Mouse (Mus musculus) cortical plate, adult 2 months (tissue): ENCODE measurements around the gene Dbn1. TPM values are rescaled to one million over a fixed set of nuclear protein-coding genes. Genes with fewer than 3 reads are reported as not detected.

Source experiments
- H3K27ac ChIP-seq: fragments of 200-500 bp; 2 replicates; pipeline ENCODE4 v1.5.1; 2012; ENCODE audit warnings: low read length, control low read depth, inconsistent platforms; ENCODE audit not compliant: insufficient read depth
- H3K4me1 ChIP-seq: fragments of 200-500 bp; 2 replicates; pipeline ENCODE4 v1.6.1; 2011; ENCODE audit warnings: low read length; ENCODE audit not compliant: control insufficient read depth, insufficient read depth
- H3K4me3 ChIP-seq: fragments of 200-500 bp; 2 replicates; pipeline ENCODE4 v1.5.1; 2011; ENCODE audit warnings: mild to moderate bottlenecking, low read length, control low read depth; ENCODE audit not compliant: insufficient read depth
- CTCF ChIP-seq: fragments of 200-500 bp; IDR thresholded peaks from 2 replicates; pipeline ENCODE4 v1.5.1; 2011; ENCODE audit warnings: mild to moderate bottlenecking, control low read depth, low read length; ENCODE audit not compliant: insufficient read depth; ENCODE audit errors: extremely low read depth
- POLR2A ChIP-seq: fragments of 200-500 bp; IDR thresholded peaks from 2 replicates; pipeline ENCODE4 v1.6.1; 2011; ENCODE audit warnings: mild to moderate bottlenecking, low read length, control low read depth; ENCODE audit not compliant: insufficient read depth; ENCODE audit errors: extremely low read depth
- polyA plus RNA-seq: library from polyadenylated mRNA; depleted of rRNA; stranded (reverse); fragments of >200 nt; gene quantifications from 2 replicates; pipeline ENCODE4 v1.2.3, GENCODE M21; 2012; rRNA removed

Gene Dbn1
- 336 and 368 TPM in 2 replicates for polyA plus RNA-seq

GRCm38 (mm10) chr13:55487578-55488498 lies at the start of gene Dbn1:
Dbn1 (minus strand) TSS chr13:55488111.
- Histone ChIP-seq H3K27ac (peak within 1 kb of the TSS; percentile 80), H3K4me1 (no peaks in the 10 kb centered on the region), H3K4me3 (peak within 1 kb of the TSS; percentile 68)
- TF ChIP-seq POLR2A: peak; percentile 20; the same call in 1 of the 2 replicates
- TF ChIP-seq CTCF: no peak

GRCm38 (mm10) chr13:55536194-55537175 lies 48.6 kb upstream of the Dbn1 start, which contains the start of gene Ddx41:
Ddx41 (minus strand) TSS chr13:55536658.
- H3K27ac ChIP-seq: no peak within 1 kb of the TSS
- no peaks in the 10 kb centered on the region for H3K4me1 ChIP-seq
- peak within 1 kb of the TSS; percentile 90 for H3K4me3 ChIP-seq
- TF ChIP-seq CTCF: peak; percentile 76
- peak; percentile 86 for TF ChIP-seq POLR2A

DNA sequence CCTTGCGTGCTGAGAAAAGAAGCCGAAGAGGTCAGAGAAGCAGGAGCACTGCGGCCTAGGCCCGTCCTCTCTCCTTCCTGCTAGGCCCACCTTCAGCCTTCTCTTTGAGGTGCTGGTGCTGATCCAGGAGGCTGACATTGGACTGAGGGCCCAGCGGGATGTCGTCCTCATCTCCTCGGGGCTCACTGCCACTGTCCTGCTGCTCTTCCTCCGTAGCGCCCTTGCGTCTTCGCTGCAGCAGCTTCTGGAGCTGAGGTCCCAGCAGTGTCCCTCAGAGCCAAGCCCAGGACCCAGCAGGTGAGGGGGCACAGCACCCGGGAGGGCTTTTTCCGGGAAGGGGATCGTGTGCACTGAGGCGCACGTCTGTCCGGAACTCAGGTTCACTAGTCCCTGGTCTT lies 47.9 kb upstream of the Dbn1 start:
- H3K27ac ChIP-seq: no peak overlapping the region
- H3K4me3 ChIP-seq: peak overlapping the region; percentile 90
- TF ChIP-seq POLR2A (no peak), CTCF (no peak)
- H3K4me1 ChIP-seq: no peaks in the 10 kb centered on the region

DNA sequence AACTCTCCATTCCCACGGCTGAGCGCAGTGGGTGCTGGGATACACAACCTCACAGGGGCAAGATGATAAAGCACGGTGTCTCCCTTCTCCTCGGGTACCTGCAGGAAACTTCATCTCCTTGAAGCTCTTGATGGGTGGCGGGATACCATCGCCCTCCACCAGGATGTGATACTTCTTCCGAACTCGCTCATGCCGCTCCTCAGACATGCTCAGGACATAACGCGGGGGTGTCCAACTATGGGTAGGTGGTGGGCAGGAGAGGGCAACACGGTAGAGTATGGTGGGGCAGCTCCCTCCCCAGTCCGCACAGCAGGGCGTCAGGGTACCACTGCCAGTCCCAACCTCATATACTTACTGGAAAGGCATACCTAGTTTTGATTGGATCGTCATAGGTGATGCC lies 47.3 kb upstream of the Dbn1 start:
- no peaks in the 10 kb centered on the region for H3K4me1 ChIP-seq
- TF ChIP-seq CTCF (no peak), POLR2A (no peak)
- H3K4me3 ChIP-seq: peak overlapping the region; percentile 90
- no peak overlapping the region for H3K27ac ChIP-seq

DNA sequence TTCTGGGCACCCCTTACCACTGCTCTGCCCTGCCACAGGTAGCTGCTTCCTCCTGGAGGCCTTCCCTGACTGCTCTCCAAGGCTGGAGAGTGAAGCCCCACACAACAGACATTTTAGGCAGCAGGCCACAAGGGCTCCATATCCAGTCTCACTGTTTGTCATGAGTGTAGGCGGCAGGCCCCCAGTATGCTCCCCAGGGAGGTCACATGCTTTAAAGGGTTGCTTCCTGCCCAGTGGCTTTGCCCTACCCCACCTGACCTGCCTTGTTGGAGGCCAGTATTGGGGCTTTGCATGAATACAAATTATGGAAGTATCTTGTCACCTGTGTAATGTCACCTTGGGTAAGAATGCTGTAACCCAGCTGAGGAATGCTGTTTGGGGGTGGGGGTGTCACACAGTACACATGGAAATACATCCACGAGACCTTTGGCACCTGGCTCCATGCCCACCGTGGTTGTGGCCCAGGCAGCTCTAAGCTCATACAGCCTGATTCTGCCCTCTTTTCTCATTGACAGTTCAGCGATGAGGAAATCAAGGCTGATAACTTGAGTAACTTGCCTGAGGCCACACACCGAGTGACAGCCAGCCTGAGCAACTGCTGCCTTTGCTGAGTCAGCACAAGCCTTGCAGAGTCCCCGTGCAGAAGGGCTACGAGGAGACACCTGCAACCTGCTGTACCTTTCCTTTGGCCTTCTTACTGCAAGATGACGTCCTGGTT lies 41.4 kb upstream of the Dbn1 start, which contains the start of gene Dok3:
Gene Dok3 (minus strand): TSS at position 99 of the 718 bp plus-strand sequence.
- Histone ChIP-seq H3K4me3 (no peak within 1 kb of the TSS), H3K4me1 (0 out of 2 replicates have a peak, but pooled peaks cover 2% of the 10 kb centered on the region), H3K27ac (no peak within 1 kb of the TSS)
- TF ChIP-seq POLR2A (no peak), CTCF (no peak)

GRCm38 (mm10) chr13:55527834-55528772 lies 40.2 kb upstream of the Dbn1 start:
- TF ChIP-seq POLR2A (0 out of 2 replicates have a peak, but pooled peaks have one; percentile 6), CTCF (no peak)
- Histone ChIP-seq H3K27ac (no peak overlapping the region), H3K4me3 (no peak overlapping the region), H3K4me1 (0 out of 2 replicates have a peak, but pooled peaks cover 2% of the 10 kb centered on the region)

- Histone ChIP-seq H3K4me1 (0 out of 2 replicates have a peak, but pooled peaks cover 2% of the 10 kb centered on the region), H3K4me3 (no peak overlapping the region), H3K27ac (no peak overlapping the region)
- TF ChIP-seq CTCF: no peak
- TF ChIP-seq POLR2A: no peak
Observed at GRCm38 (mm10) chr13:55527212-55527611, 39.3 kb upstream of the Dbn1 start.
